ENCODE assay signal across 16 mouse cellular contexts in genomic region chr14:99301472-99301871, GRCm38 (mm10). TPM values are rescaled to one million over a fixed set of nuclear protein-coding genes. Genes with fewer than 3 reads are reported as not detected.
DNase-seq lines count a peak whose midpoint lies in the region; ATAC-seq and TF ChIP-seq lines count a peak whose summit lies in the region.
"Had no signal": no experiment of that assay in that cellular context is flagged by ENCODE, and none has a peak within 500 bp of the region (broad histone marks: within the 10 kb centered on the region; RNA-seq: fewer than 3 reads in every experiment).

No protein-coding gene starts in this region.

- no peak overlapping the region for H3K9ac ChIP-seq in midbrain, postnatal 0 days (replicated peaks; ENCODE audit: low read length, poor library complexity, severe bottlenecking)
- H3K9ac ChIP-seq in midbrain, embryonic 11.5 days (ENCODE audit: low read length) = no peak overlapping the region
- peak overlapping the region; percentile 43; the same call in 1 of the 2 replicates for H3K9ac ChIP-seq in ES-E14 (ENCODE audit: insufficient read depth, low read depth, low read length, poor library complexity, severe bottlenecking)
- no peak overlapping the region for H3K9ac ChIP-seq in embryonic facial prominence, embryonic 13.5 days
- H3K9ac ChIP-seq: embryonic facial prominence, embryonic 12.5 days; limb, embryonic 15.5 days had no signal

- in situ Hi-C loops in ES-E14 (cut with MboI; ENCODE audit: low sequenced_read_pairs in 2 of 2, unreplicated experiment in 2 of 2) = no loop called here

- no peaks in the 10 kb centered on the region for H3K36me3 ChIP-seq in midbrain, postnatal 0 days (ENCODE audit: insufficient read depth, low read length)
- H3K36me3 ChIP-seq in midbrain, embryonic 11.5 days (ENCODE audit: control insufficient read depth, insufficient read depth, low read length) = no peaks in the 10 kb centered on the region
- H3K36me3 ChIP-seq in ES-E14 (ENCODE audit: control insufficient read depth, insufficient read depth, low read length, poor library complexity, severe bottlenecking) = peaks cover 42% of the 10 kb centered on the region
- peaks cover 5% of the 10 kb centered on the region for H3K36me3 ChIP-seq in embryonic facial prominence, embryonic 13.5 days
- peaks cover 52% of the 10 kb centered on the region for H3K36me3 ChIP-seq in small intestine, adult 2 months (ENCODE audit: control insufficient read depth, insufficient read depth, low read length)

- H3K4me1 ChIP-seq in midbrain, postnatal 0 days (ENCODE audit: insufficient read depth, low read length) = no peaks in the 10 kb centered on the region
- H3K4me1 ChIP-seq in midbrain, embryonic 11.5 days (ENCODE audit: control insufficient read depth, insufficient read depth, low read length) = peaks cover 4% of the 10 kb centered on the region; the same call in 1 of the 2 replicates
- peaks cover 5 to 10% of the 10 kb centered on the region in 2 experiments for H3K4me1 ChIP-seq in ES-E14 (ENCODE audit: control insufficient read depth in 2 of 2, insufficient read depth in 2 of 2, low read length in 2 of 2, poor library complexity in 1 of 2)
- H3K4me1 ChIP-seq in embryonic facial prominence, embryonic 13.5 days = 0 out of 2 replicates have a peak, but pooled peaks cover 7% of the 10 kb centered on the region
- H3K4me1 ChIP-seq in small intestine, adult 2 months (ENCODE audit: control insufficient read depth, insufficient read depth, insufficient read length, low read length) = no peaks in the 10 kb centered on the region

- TF ChIP-seq POLR2A in small intestine, adult 2 months (IDR thresholded peaks at IDR 0.05; ENCODE audit: low read depth, low read length) = no peak

- peak; percentile 46 for TF ChIP-seq CTCF in midbrain, postnatal 0 days (IDR thresholded peaks at IDR 0.05)
- peak; percentile 38; the same call in 1 of the 2 replicates for TF ChIP-seq CTCF in small intestine, adult 2 months (IDR thresholded peaks at IDR 0.05; ENCODE audit: extremely low read depth, insufficient read length, insufficient replicate concordance, low read depth, low read length)

- no peak for ATAC-seq in midbrain, postnatal 0 days (ENCODE audit: low FRiP score)
- no peak for ATAC-seq in midbrain, embryonic 11.5 days (ENCODE audit: low FRiP score)
- ATAC-seq in embryonic facial prominence, embryonic 13.5 days (ENCODE audit: insufficient number of reproducible peaks, insufficient read depth, low FRiP score, low TSS enrichment, low read depth) = no peak
- no peak for ATAC-seq in cerebellum, adult (ENCODE audit: insufficient number of reproducible peaks, low FRiP score, low TSS enrichment)

- 58% methylated on average over 11 of the region's 11 CpGs for WGBS in midbrain, postnatal 0 days
- 58% methylated on average over 11 of the region's 11 CpGs for WGBS in midbrain, embryonic 11.5 days
- 54% methylated on average over 11 of the region's 11 CpGs for WGBS in embryonic facial prominence, embryonic 13.5 days
- WGBS in small intestine, adult 2 months = 36% methylated on average over 11 of the region's 11 CpGs

- DNase-seq in midbrain, postnatal 0 days (ENCODE audit: low spot score) = no peak
- no peak for DNase-seq in midbrain, embryonic 11.5 days (ENCODE audit: low spot score, missing footprints)
- DNase-seq in ES-E14 (ENCODE audit: low read depth, low spot score) = no peak
- DNase-seq in kidney, adult 18-20 months = no peak
- DNase-seq in frontal cortex, postnatal 10 days (ENCODE audit: low spot score in 2 of 2) = no peak
- DNase-seq: adrenal gland, adult 8-10 months; heart, adult 18-20 months; heart, postnatal 4 days; kidney, adult 8-10 months; layer of hippocampus, postnatal 36 days had no signal

- 0 out of 2 replicates have a peak, but pooled peaks cover 4% of the 10 kb centered on the region for H3K27me3 ChIP-seq in midbrain, postnatal 0 days (ENCODE audit: insufficient read depth, low read length)
- peaks cover 34% of the 10 kb centered on the region for H3K27me3 ChIP-seq in midbrain, embryonic 11.5 days (ENCODE audit: control insufficient read depth, insufficient read depth, low read length)
- peaks cover 23% of the 10 kb centered on the region for H3K27me3 ChIP-seq in embryonic facial prominence, embryonic 13.5 days
- no peaks in the 10 kb centered on the region for H3K27me3 ChIP-seq in small intestine, adult 2 months (ENCODE audit: control insufficient read depth, insufficient read depth, low read length)

- H3K4me2 ChIP-seq in midbrain, postnatal 0 days (ENCODE audit: low read depth, low read length, poor library complexity, severe bottlenecking) = no peak overlapping the region
- no peak overlapping the region for H3K4me2 ChIP-seq in midbrain, embryonic 11.5 days
- H3K4me2 ChIP-seq in embryonic facial prominence, embryonic 13.5 days = peak overlapping the region; percentile 94; the same call in 1 of the 2 replicates
- H3K4me2 ChIP-seq: embryonic facial prominence, embryonic 12.5 days; limb, embryonic 15.5 days had no signal

- no peak overlapping the region for H3K27ac ChIP-seq in midbrain, postnatal 0 days (ENCODE audit: low read depth, low read length)
- H3K27ac ChIP-seq in midbrain, embryonic 11.5 days (ENCODE audit: low read depth, low read length) = no peak overlapping the region
- no peak overlapping the region for H3K27ac ChIP-seq in ES-E14 (ENCODE audit: insufficient read depth, low read depth, low read length, poor library complexity, severe bottlenecking)
- H3K27ac ChIP-seq in embryonic facial prominence, embryonic 13.5 days = no peak overlapping the region
- H3K27ac ChIP-seq in small intestine, adult 2 months (ENCODE audit: insufficient read depth, low read depth, low read length) = peak overlapping the region; percentile 90
- H3K27ac ChIP-seq: embryonic facial prominence, embryonic 12.5 days; limb, embryonic 15.5 days had no signal

- H3K9me3 ChIP-seq in midbrain, postnatal 0 days (ENCODE audit: low read length) = no peaks in the 10 kb centered on the region
- no peaks in the 10 kb centered on the region for H3K9me3 ChIP-seq in midbrain, embryonic 11.5 days (ENCODE audit: control insufficient read depth, low read length)
- no peaks in the 10 kb centered on the region for H3K9me3 ChIP-seq in ES-E14 (ENCODE audit: control insufficient read depth, insufficient read depth, low read depth, low read length)
- no peaks in the 10 kb centered on the region for H3K9me3 ChIP-seq in embryonic facial prominence, embryonic 13.5 days
- H3K9me3 ChIP-seq: embryonic facial prominence, embryonic 12.5 days; limb, embryonic 15.5 days; megakaryocyte, embryonic 14.5 days had no signal

- H3K4me3 ChIP-seq in midbrain, postnatal 0 days (ENCODE audit: low read depth, low read length) = no peak overlapping the region
- no peak overlapping the region for H3K4me3 ChIP-seq in midbrain, embryonic 11.5 days (ENCODE audit: low read depth, low read length)
- H3K4me3 ChIP-seq in ES-E14 (ENCODE audit: insufficient read depth in 1 of 2, low read depth in 1 of 2, low read length in 2 of 2, poor library complexity in 1 of 2, severe bottlenecking in 1 of 2) = peak overlapping the region; percentile 85 to 93
- H3K4me3 ChIP-seq in embryonic facial prominence, embryonic 13.5 days = no peak overlapping the region
- peak overlapping the region; percentile 76 for H3K4me3 ChIP-seq in small intestine, adult 2 months (ENCODE audit: low read depth, low read length)
- H3K4me3 ChIP-seq: embryonic facial prominence, embryonic 12.5 days; megakaryocyte, embryonic 14.5 days had no signal

TF ChIP-seq in ES-E14, 5 proteins besides CTCF, POLR2A, EP300 and RAD21:
- TF ChIP-seq ZC3H11A (IDR thresholded peaks at IDR 0.05; ENCODE audit: borderline replicate concordance, low read depth, low read length) (no peak; the same call in 1 of the 2 replicates), CHD2 (IDR thresholded peaks at IDR 0.05; ENCODE audit: low read depth, low read length) (no peak), MAFK (IDR thresholded peaks at IDR 0.05; ENCODE audit: insufficient read depth, low read depth, low read length) (no peak), HCFC1 (IDR thresholded peaks at IDR 0.05; ENCODE audit: borderline replicate concordance, insufficient read depth, low read length) (no peak), ZNF384 (IDR thresholded peaks at IDR 0.05; ENCODE audit: low read depth, low read length) (no peak)

RNA-seq across cellular contexts. Expression of gene Klf5, which starts 3.0 kb away (rescaled TPM):
- 1.8 and 3.6 TPM in 2 replicates for total RNA-seq in midbrain, postnatal 0 days (2014; rRNA removed)
- 3.8 and 4.5 TPM in 2 replicates for polyA plus RNA-seq in midbrain, postnatal 0 days (2015; fragmentation: Nextera tagmentation; extraction: Ambion mirVana)
- polyA plus RNA-seq in midbrain, embryonic 11.5 days (2014; fragmentation: Nextera tagmentation; extraction: Ambion mirVana) = 2.9 and 3.4 TPM in 2 replicates
- 23.2 and 34.7 TPM in 2 replicates for total RNA-seq in ES-E14 (2012; rRNA removed)
- polyA plus RNA-seq in embryonic facial prominence, embryonic 13.5 days (2015; fragmentation: Nextera tagmentation; extraction: Ambion mirVana) = 26.7 and 30.2 TPM in 2 replicates
- 77.7 and 232 TPM in 2 replicates for polyA plus RNA-seq in small intestine, adult 2 months (2012; rRNA removed)

Comparison
In these comparisons a context has a peak if more than half of its experiments do, and no peak if none do; other contexts are left out.
1. H3K4me3 ChIP-seq: peak in ES-E14 (2 of 2) and small intestine, adult 2 months (single experiment); none in midbrain, postnatal 0 days (single experiment), midbrain, embryonic 11.5 days (single experiment) and embryonic facial prominence, embryonic 13.5 days (single experiment).